Mouse (Mus musculus): ENCODE data around the gene Zfp777. TPM values are rescaled to one million over a fixed set of nuclear protein-coding genes. Genes with fewer than 3 reads are reported as not detected.

The Zfp777 gene
- polyA plus RNA-seq, 1 experiment from 2014 or later, result 4.7 TPM

DNA sequence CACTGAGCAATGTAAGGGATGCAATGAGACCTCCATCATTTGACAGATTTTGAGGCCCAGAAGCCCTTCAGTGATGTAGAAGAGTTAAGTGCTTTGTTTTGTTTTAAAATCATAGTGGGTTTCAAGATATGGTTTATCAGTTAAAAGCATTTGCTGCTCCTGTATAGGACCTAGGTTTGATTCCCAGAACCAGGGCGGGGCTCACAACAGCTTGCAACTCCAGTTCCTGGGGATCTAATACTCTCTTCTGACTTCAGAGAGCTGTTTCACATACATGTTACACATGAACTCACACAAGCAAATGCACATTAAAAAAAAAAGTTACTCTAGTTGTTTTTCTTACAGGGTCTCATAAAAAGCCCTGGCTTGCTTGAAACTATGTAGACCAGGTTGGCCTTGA, 12.2 kb upstream of the Zfp777 start:
- H3K4me3 ChIP-seq (ENCODE audit: low read depth, low read length), result no peak overlapping the region

DNA sequence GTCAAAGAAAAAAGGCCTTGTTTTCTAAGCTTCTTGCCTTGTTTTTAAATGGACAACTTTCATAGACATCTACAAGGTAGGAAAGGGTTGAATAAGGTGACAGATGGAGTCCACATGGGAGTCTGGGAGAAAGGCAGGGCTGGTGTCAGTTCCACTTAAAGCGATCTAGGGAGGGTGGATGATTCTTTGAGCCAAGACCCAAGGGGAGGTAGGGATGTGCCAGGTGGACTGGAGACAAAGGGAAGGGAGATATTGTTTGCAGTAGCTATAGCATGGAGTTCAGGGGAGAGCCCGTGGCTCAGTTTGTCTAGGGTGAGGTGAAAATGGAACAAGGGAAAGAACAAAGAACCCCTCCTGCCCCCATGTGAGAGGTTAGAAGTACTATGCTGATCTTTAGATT, 11.7 kb upstream of the Zfp777 start:
- DNase-seq (ENCODE audit: low spot score), result no peak

More for the DNA sequence above, 12.2 kb upstream of the Zfp777 start:
- DNase-seq (ENCODE audit: low spot score) (no peak), ATAC-seq (no peak)
- Histone ChIP-seq H3K36me3 (ENCODE audit: insufficient read depth, low read length) (peaks cover 17% of the 10 kb centered on the region), H3K27me3 (replicated peaks; ENCODE audit: insufficient read depth, low read length) (no peaks in the 10 kb centered on the region), H3K27ac (ENCODE audit: low read length) (no peak overlapping the region), H3K9me3 (ENCODE audit: low read length) (no peaks in the 10 kb centered on the region), H3K4me2 (replicated peaks; ENCODE audit: low read depth, low read length) (no peak overlapping the region), H3K9ac (replicated peaks; ENCODE audit: low read depth) (no peak overlapping the region), H3K4me1 (ENCODE audit: insufficient read depth, low read depth, low read length) (no peaks in the 10 kb centered on the region)
- 91% methylated on average over 1 of the region's 1 CpGs for WGBS
- TF ChIP-seq EP300 (IDR thresholded peaks at IDR 0.05) (no peak), CTCF (IDR thresholded peaks at IDR 0.05) (no peak)

DNA sequence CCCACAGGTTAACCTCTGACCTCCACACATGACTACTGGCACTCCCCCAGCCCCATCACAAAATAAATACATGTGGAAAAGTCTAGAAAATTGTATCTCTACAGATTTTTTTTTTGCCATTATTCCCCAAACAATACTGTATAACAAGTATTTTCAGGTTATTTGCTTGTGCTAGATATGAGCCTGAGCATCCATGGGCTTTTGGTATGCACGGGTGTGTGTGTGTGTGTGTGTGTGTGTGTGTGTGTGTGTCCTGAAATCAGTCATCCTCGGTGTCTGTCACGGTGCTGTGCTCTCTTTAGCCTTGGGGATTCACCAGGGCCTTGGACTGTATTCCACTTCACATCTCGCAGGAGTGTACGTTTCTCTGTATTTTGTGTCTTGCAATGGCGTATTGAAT, 3.4 kb upstream of the Zfp777 start:
- TF ChIP-seq EP300 (IDR thresholded peaks at IDR 0.05), result no peak
- no peak for TF ChIP-seq CTCF (IDR thresholded peaks at IDR 0.05)
- Histone ChIP-seq H3K27ac (ENCODE audit: low read length) (no peak overlapping the region), H3K36me3 (ENCODE audit: insufficient read depth, low read length) (no peaks in the 10 kb centered on the region), H3K4me2 (replicated peaks; ENCODE audit: low read depth, low read length) (no peak overlapping the region), H3K4me1 (ENCODE audit: insufficient read depth, low read depth, low read length) (peaks cover 3% of the 10 kb centered on the region), H3K4me3 (ENCODE audit: low read depth, low read length) (no peak overlapping the region), H3K27me3 (replicated peaks; ENCODE audit: insufficient read depth, low read length) (no peaks in the 10 kb centered on the region), H3K9me3 (ENCODE audit: low read length) (no peaks in the 10 kb centered on the region), H3K9ac (replicated peaks; ENCODE audit: low read depth) (no peak overlapping the region)
- 84% methylated on average over 6 of the region's 6 CpGs for WGBS
- DNase-seq (ENCODE audit: low spot score) (no peak), ATAC-seq (no peak)

More for the DNA sequence above, 11.7 kb upstream of the Zfp777 start:
- Histone ChIP-seq H3K9me3 (ENCODE audit: low read length) (no peaks in the 10 kb centered on the region), H3K4me2 (replicated peaks; ENCODE audit: low read depth, low read length) (no peak overlapping the region), H3K27ac (ENCODE audit: low read length) (no peak overlapping the region), H3K4me3 (ENCODE audit: low read depth, low read length) (no peak overlapping the region), H3K36me3 (ENCODE audit: insufficient read depth, low read length) (peaks cover 17% of the 10 kb centered on the region), H3K9ac (replicated peaks; ENCODE audit: low read depth) (no peak overlapping the region), H3K27me3 (replicated peaks; ENCODE audit: insufficient read depth, low read length) (no peaks in the 10 kb centered on the region), H3K4me1 (ENCODE audit: insufficient read depth, low read depth, low read length) (no peaks in the 10 kb centered on the region)
- 75% methylated on average over 2 of the region's 2 CpGs for WGBS
- no peak for TF ChIP-seq CTCF (IDR thresholded peaks at IDR 0.05)
- no peak for ATAC-seq

DNA sequence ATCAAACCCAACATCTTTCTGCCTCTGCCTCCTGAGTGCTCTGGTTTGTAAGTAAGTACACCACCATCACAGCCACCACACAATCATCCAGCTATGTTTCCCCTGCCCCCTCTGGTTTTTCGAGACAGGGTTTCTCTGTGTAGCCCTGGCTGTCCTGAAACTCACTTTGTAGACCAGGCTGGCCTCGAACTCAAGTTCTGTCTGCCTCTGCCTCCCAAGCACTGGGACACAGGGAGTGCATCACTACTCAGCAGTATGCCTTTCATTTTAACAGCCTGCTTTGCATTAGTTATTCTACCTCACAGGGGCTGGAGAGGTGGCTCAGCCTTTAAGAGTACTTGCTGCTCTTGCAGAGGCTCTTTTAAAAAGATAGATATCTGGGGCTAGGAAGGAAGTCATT, 3.0 kb upstream of the Zfp777 start:
- Histone ChIP-seq H3K27ac (ENCODE audit: low read length) (no peak overlapping the region), H3K9me3 (ENCODE audit: low read length) (no peaks in the 10 kb centered on the region), H3K4me3 (ENCODE audit: low read depth, low read length) (no peak overlapping the region), H3K36me3 (ENCODE audit: insufficient read depth, low read length) (no peaks in the 10 kb centered on the region), H3K9ac (replicated peaks; ENCODE audit: low read depth) (no peak overlapping the region), H3K27me3 (replicated peaks; ENCODE audit: insufficient read depth, low read length) (no peaks in the 10 kb centered on the region), H3K4me2 (replicated peaks; ENCODE audit: low read depth, low read length) (no peak overlapping the region), H3K4me1 (ENCODE audit: insufficient read depth, low read depth, low read length) (peaks cover 5% of the 10 kb centered on the region)
- TF ChIP-seq CTCF (IDR thresholded peaks at IDR 0.05), result no peak
- ATAC-seq (no peak), DNase-seq (ENCODE audit: low spot score) (no peak)
- WGBS, result 72% methylated on average over 2 of the region's 2 CpGs

DNA sequence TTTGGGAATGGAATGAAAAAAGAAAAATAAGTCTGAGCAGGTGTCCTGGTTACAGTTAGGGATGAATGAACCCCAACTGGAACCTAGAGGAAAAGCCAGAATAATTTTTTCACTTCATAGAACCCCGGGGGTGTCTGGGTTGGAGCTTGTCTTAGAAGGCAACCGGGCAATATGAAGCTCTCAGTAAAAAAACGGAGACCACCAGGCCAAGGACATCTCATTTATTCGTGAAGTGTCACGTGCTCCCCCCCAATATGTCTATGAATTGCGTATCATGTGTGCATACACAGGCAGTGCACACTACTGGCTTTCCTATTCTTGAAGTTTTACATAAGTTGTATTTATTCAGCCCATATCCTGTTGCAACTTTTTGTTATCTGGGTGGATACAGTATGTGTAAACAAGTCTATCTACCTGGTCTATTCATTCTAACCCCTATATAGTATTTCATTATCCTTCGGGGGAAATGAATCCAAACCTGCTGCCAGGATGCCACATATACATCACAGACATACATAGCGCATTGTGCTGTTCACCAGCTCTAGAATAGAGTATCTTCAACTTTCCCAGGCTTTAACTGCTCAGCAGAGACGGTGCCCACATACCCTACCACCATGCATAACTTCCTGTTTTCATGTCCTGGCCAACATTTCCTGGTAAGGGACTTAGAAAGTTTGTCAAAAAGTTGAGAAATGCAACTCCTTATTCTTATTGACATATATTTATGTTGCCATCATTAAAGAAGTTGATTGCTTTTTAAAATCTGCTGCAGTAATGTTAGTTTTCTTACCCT, 758 bp upstream of the Zfp777 start:
- no peak for TF ChIP-seq EP300 (IDR thresholded peaks at IDR 0.05)
- TF ChIP-seq CTCF (IDR thresholded peaks at IDR 0.05), result no peak
- ATAC-seq, result no peak
- Histone ChIP-seq H3K27me3 (replicated peaks; ENCODE audit: insufficient read depth, low read length) (no peaks in the 10 kb centered on the region), H3K9me3 (ENCODE audit: low read length) (no peaks in the 10 kb centered on the region), H3K36me3 (ENCODE audit: insufficient read depth, low read length) (no peaks in the 10 kb centered on the region; the same call in 1 of the 2 replicates), H3K4me2 (replicated peaks; ENCODE audit: low read depth, low read length) (peak overlapping the region; percentile 93), H3K4me3 (ENCODE audit: low read depth, low read length) (peak overlapping the region; percentile 80), H3K4me1 (ENCODE audit: insufficient read depth, low read depth, low read length) (peaks cover 5% of the 10 kb centered on the region), H3K27ac (ENCODE audit: low read length) (no peak overlapping the region), H3K9ac (replicated peaks; ENCODE audit: low read depth) (peak overlapping the region; percentile 84; the same call in 1 of the 2 replicates)
- 41% methylated on average over 9 of the region's 9 CpGs for WGBS
- peak; percentile 12 for DNase-seq (ENCODE audit: low spot score)

DNA sequence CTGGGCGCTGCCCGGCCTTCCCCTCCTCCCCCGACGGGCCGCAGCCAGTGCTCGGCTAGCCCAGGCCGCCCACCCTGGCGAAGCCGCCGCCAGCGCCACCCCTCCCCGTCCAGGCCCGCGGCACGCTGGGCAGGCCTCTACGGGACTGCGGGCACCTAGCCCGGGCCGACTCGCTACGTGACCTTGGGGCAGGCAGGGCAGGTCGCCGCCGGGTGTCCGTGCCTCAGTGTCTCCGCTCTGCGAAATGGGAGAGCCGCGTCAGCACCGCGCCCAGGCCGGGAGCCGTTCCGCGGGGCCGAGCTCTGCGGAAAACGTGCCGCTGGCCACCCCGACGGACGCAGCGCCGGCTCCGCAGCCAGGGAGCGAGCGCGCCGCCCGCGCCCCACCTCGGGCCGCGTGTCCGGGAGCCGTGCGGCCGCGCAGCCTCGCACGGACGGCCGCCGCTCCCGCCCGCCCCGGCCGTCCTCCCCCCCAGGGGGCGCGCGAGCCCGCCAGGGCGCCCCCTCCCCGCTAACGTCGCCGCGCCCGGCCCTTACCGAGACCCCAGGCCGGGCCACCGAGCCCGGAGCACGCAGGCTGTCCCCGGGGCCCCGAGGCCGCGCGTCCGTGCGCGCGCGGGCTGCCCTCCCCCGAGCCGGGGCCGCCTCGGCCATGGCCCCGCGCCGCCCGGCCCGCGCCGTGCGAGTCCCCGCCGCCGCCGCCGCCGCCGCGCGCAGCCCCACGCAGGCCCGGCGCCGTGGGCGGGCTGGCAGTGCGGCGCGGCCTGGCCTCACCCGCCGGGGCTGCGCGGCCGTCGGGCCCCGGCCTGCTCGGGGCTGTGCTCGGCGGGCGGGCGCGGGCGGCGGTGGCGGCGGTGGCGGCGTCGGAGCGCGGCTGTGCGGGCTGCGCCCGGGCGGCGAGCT, 1.0 kb downstream of the Zfp777 start:
- ATAC-seq (peak; percentile 62), DNase-seq (ENCODE audit: low spot score) (peak; percentile 48)
- Histone ChIP-seq H3K27ac (ENCODE audit: low read length) (peak overlapping the region; percentile 93), H3K36me3 (ENCODE audit: insufficient read depth, low read length) (peaks cover 6% of the 10 kb centered on the region), H3K4me2 (replicated peaks; ENCODE audit: low read depth, low read length) (peak overlapping the region; percentile 93), H3K27me3 (replicated peaks; ENCODE audit: insufficient read depth, low read length) (no peaks in the 10 kb centered on the region), H3K9ac (replicated peaks; ENCODE audit: low read depth) (peak overlapping the region; percentile 84), H3K9me3 (ENCODE audit: low read length) (no peaks in the 10 kb centered on the region), H3K4me3 (ENCODE audit: low read depth, low read length) (peak overlapping the region; percentile 80), H3K4me1 (ENCODE audit: insufficient read depth, low read depth, low read length) (peaks cover 5% of the 10 kb centered on the region)
- no peak; the same call in 1 of the 2 replicates for TF ChIP-seq CTCF (IDR thresholded peaks at IDR 0.05)
- no peak for TF ChIP-seq EP300 (IDR thresholded peaks at IDR 0.05)
- WGBS, result 2% methylated on average over 58 of the region's 150 CpGs
